Mouse (Mus musculus): ENCODE measurements around the gene Khk.
A peak's percentile ranks its signal among the peaks of the same experiment; 100 is the strongest.

The Khk gene

DNA sequence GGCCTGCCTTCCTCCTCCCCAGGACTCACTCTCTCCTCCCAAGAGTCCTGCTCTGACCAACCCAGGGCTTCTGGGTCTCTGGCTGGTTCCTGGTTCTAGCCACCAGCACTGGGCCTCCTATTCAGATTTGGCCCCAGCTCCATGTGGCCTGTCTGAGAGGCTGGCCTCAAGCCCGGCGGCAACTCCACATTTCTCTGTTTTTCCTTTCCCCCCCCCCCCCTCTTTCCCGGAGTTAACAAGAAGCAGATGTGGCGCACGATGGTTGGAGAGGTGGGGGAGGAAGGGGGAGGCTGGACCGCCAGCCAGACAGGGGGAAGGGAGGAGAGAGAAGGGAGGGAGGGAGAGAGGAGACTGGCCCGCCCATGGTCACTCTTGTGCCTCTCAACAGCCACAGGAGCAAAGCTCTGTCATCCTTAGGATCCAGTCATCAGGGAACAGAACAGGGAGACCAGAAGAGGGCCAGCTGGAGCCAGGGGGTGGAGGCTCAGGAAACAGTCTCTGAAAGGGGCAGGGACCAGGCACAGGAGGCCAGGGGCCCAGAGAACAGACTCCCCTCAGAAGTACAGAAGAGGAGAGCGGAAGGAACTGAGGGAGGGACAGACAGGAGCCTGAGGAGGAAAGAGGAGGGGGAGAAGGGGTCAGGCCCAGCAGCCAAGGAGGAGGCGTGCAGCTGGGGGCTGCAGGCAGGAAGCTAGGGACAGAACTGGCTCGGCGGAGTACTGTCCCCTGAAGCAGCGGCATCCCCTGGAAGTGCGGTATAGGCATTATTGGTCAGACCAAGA, 8.0 kb upstream of the Khk start, which contains the start of gene Emilin1:
TSS of gene Emilin1 (plus strand) at position 343 of the 782 bp plus-strand sequence.
- DNase-seq (ENCODE audit: low read depth, low spot score) = no peak

DNA sequence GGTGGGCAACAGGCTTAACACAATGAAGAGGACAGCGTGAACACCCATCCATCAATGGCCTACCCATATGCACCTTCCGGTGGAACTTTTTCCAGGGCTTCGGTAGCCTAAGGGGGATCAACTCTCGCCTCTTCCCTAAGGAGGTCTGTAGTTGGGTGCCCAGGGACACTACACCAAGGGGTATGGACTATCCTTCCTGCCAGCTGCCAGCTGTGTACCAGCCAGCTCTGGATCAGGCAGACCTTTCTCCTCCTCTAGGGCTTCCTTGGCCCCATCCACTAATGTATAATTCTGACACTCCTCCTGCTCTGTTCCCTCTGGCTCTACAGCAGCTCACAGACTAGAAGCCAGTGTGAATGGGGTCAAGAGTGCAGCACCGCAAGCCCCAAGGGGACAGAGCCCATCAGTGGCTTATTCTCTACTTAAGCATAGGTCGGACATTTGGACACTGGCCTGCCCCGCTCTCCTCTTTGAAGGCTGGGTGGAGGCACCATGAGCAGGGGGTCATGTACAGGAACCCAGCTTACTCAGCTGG, 7.1 kb upstream of the Khk start:
- no peak for DNase-seq (ENCODE audit: low read depth, low spot score)

DNA sequence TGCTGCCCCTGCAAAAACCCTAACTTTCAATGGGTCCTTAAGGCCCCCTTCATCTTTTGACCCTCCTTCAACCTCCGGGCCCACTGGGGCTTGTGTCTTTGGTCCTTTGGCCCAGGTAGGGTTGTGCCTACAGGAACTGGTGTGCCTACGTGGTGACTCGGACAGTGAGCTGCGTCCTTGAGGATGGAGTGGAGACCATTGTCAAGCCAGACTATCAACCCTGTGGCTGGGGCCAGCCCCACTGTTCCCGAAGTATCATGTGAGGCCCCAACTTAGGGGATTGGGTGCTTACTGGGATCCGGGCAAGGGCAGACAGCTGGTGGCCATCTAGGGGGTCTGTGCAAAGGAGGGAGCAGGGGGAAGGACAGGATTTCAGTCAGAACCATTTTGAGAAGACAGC, 6.4 kb upstream of the Khk start:
- no peak for DNase-seq (ENCODE audit: low read depth, low spot score)

- no peak for DNase-seq (ENCODE audit: low read depth, low spot score)
Observed at GRCm38 (mm10) chr5:30915456-30915855, 5.8 kb upstream of the Khk start.

GRCm38 (mm10) chr5:30915974-30916433, 5.2 kb upstream of the Khk start:
- DNase-seq (ENCODE audit: low read depth, low spot score) = peak; percentile 99

DNA sequence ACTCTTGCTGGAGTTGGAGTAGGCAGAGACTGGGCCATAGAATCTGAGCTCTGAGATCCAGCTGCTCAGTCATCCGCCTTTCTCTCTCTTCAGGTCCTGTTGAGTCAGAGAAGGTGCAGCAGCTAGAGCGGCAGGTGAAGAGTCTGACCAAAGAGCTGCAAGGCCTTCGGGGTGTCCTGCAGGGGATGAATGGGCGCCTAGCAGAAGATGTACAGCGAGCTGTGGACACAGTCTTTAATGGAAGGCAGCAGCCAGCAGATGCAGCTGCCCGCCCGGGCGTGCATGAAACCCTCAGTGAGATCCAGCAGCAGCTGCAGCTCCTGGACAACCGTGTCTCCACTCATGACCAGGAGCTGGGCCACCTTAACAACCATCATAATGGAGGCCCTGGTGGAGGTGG, 4.4 kb upstream of the Khk start:
- no peak for DNase-seq (ENCODE audit: low read depth, low spot score)

- DNase-seq (ENCODE audit: low read depth, low spot score) = no peak
Observed at GRCm38 (mm10) chr5:30917348-30917747, 3.9 kb upstream of the Khk start.

DNA sequence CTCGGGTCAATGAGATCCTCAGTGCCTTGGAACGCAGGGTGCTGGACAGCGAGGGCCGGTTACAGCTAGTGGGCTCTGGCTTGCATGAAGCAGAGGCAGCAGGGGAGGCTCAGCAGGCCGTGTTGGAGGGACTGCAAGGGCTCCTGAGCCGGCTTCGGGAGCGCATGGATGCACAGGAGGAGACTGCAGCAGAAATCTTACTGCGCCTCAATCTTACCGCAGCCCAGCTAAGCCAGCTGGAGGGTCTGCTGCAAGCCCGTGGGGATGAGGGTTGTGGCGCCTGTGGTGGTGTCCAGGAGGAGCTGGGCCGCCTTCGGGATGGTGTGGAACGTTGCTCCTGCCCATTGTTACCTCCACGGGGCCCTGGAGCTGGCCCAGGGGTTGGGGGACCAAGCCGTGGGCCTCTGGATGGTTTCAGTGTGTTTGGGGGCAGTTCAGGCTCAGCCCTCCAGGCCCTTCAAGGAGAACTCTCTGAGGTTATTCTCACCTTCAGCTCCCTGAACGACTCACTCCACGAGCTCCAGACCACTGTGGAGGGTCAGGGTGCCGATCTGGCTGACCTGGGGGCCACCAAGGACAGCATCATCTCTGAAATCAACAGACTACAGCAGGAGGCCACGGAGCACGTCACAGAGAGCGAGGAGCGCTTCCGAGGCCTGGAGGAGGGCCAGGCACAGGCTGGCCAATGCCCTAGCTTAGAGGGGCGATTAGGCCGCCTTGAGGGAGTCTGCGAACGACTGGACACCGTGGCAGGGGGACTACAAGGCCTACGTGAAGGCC, 3.1 kb upstream of the Khk start:
- no peak for DNase-seq (ENCODE audit: low read depth, low spot score)

- DNase-seq (ENCODE audit: low read depth, low spot score) = no peak
Observed at GRCm38 (mm10) chr5:30918691-30919090, 2.5 kb upstream of the Khk start.

DNA sequence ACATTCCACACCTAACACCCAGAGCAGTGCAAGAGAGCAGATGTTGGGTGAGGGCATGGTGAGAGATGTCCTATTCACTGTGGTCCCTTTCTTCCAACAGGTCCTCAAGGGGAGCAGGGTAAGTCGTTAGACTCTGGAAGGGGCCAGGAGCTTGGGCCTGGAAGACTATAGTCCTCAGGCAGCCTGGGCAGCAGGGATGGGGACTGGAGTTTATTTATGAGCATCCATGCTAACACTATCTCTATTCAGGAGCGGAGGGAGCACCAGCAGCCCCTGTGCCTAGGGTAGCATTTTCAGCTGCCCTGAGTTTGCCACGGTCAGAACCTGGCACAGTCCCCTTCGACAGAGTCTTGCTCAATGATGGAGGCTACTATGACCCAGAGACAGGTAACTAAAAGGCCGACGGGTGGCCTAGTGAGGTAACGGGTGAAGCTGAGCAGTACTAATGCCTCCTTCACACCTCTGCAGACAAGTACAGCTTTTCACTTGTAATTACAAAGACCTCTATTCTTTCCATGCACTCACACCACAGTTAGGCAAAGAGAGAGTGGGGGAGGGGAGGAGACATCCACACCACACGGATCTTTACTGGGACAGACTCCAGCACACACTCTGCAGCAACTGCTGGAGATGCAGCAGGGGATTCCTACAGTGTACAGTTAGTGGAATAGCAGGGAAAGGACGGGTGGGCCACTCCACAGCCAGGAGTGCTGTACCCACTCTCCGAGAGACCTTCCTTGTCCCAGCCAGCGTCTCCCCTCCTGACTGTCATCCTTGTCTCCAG, 1.2 kb upstream of the Khk start:
- peak; percentile 49 for DNase-seq (ENCODE audit: low read depth, low spot score)

GRCm38 (mm10) chr5:30920621-30921020, 610 bp upstream of the Khk start:
- no peak for DNase-seq (ENCODE audit: low read depth, low spot score)

DNA sequence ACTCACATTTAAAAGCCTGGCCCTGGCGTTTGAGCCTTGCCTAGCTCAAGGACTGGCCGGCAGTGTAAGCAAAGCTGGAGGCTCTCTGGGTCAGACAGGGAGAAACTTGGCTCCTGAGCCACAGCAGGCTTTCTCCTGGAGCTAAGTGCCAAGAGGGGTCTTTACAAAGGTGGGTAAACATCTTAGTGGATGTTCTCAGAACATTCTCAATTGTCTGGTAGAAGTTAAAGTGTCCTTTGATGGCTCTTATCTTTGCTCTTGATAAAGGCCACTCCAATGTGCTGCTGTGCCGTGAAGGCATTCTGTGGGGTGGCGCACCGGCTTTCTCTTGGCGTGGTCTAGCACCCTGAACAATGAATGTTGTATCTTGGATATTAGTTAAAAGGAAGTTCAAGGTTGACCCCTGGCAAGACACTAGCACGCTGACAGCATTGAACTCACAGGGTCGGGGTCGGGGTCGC, 1.4 kb downstream of the Khk start:
- no peak for DNase-seq (ENCODE audit: low read depth, low spot score)

DNA sequence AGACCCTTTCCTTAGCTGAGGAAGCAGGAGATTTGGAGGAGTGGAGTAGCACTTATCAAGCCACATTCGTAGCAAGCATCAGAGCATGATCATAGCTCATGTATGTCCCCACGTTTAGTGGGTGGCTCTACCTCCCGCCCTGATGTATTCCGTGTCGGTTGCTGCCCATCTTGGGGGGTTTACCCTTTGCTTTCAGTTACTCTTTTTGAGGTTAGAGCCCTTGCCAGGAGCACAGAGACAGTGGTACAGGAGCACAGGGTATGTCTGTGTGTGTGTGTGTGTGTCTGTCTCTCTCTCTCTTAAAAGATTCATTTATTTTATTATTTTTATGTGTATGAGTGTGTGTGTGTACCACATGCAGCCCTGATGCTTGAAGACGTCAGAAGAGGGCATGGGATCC, 1.9 kb downstream of the Khk start:
- no peak for DNase-seq (ENCODE audit: low read depth, low spot score)

DNA sequence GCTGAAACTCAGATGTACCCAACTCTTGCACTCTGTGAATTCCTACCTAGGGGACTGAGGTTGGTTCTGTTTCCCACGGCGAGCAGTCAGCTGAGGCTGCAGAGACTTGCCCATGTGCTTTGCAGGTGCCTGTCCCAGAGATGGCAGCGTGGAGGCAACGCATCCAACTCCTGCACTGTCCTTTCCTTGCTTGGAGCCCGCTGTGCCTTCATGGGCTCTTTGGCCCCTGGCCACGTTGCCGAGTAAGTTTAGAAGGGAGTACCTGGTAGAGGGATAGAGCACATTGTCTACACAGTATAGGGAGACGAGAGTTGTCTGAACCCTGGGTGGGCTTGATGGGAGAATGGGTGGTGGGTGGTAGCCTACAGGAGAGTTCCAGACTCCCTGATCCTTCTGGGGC, 3.4 kb downstream of the Khk start:
- no peak for DNase-seq (ENCODE audit: low read depth, low spot score)

DNA sequence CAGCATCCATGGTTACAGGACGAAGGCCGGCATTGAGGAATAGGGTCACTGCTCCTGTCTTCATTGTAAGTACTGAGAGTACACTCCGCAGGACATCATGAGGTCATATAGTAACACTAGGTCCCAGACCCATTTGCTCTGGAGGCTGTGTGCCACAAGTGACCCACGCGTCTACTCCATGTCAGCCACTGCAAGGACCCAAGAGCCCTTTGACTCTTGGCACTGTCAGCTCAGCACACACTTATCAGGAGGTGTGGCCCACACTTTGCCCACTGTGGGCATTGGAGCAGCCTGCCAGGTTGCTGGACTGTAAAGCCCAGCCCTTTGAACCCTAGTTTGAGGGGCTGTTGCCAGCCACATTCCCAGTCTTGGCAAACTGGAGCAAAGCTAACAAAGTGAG, 4.0 kb downstream of the Khk start:
- no peak for DNase-seq (ENCODE audit: low read depth, low spot score)

- DNase-seq (ENCODE audit: low read depth, low spot score) = no peak
Observed at GRCm38 (mm10) chr5:30926073-30926472, 4.8 kb downstream of the Khk start.

GRCm38 (mm10) chr5:30927945-30928529, 6.8 kb downstream of the Khk start:
- peak; percentile 66 for DNase-seq (ENCODE audit: low read depth, low spot score)

GRCm38 (mm10) chr5:30930121-30930520, 8.9 kb downstream of the Khk start:
- peak; percentile 70 for DNase-seq (ENCODE audit: low read depth, low spot score)

GRCm38 (mm10) chr5:30930846-30931245, 9.6 kb downstream of the Khk start:
- no peak for DNase-seq (ENCODE audit: low read depth, low spot score)

DNA sequence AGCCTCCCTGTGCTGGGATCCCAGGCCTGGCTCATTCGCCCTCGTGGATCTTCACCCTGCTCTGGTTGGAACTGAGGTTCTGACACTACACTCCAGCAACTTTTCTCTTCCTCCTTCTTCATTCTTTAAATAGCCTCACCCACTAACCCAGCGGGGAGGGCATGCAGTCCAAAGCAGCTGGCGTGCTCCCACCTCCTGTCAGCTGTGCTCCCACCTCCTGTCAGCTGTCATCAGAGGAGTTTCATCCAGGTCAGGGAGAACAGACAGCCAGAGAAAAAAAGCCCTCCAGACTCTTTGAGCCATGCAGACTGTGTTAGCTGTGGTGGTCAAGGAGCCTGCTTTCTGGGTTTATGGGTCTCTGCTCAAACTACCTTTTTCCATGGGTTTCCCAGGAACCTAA, 10.1 kb downstream of the Khk start:
- DNase-seq (ENCODE audit: low read depth, low spot score) = no peak

- no peak for DNase-seq (ENCODE audit: low read depth, low spot score)
Observed at GRCm38 (mm10) chr5:30933705-30934104, 12.5 kb downstream of the Khk start.
